Mouse (Mus musculus): ENCODE data around the gene 8030411F24Rik. TPM values are rescaled to one million over a fixed set of nuclear protein-coding genes. Genes with fewer than 3 reads are reported as not detected.

8030411F24Rik gene
- polyA plus RNA-seq (2012; rRNA removed; ENCODE audit: low replicate concordance): not detected in 2 replicates

DNA sequence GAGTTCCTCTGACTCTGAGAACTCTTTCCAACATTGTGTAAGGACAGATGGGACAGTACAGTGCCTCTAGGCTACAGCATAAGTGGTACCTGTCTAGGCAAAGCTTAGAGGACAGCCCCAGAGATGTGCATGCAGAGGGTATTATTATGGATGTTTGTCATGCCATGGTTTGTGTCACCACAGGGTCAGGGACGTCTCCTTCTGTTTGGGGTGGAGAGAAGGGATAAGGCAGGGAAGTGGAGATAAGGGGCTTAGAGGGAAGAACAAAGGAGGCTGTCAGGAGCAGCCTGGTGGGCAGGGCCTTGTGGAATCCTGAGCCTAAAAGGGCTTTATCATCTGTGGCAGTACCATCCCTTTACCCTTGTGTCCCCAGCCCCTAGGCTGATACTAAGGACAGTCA lies at the start of gene 8030411F24Rik:
TSS of gene 8030411F24Rik (plus strand) at position 301 of the 400 bp plus-strand sequence.

DNA sequence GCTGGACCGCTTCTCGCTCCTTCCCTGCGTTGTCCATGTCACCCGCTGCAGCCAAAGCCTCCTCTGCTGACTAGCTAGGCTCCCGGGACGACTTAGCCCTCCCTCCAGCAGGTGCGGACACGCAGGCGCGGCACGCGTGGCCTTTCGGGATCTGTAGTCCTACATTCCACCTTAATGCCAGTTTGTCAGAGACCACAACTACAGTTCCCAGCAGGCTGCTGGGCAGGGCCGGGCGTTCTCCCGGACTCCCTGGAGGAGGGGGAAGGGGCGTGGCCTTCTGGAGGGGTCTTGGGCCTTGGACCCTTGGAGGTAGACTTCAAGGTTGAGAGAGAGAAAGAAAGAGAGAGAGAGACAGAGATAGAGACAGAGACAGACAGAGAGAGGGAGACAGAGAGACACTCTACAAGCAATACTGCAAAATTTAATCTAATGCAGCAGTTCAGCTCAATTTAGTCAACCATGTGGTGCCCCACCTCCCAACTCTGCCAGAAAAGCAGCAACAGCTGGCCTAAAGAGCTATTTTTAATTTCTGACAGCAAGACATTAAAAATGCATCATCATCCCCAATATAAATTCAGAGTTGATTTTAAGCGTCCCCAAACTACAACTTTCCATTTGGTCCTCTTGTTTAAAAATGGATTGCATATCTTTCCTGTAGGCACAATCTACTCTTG lies 49.3 kb upstream of the 8030411F24Rik start, which contains the start of gene Napb:
TSS of gene Napb (minus strand) at position 141 of the 674 bp plus-strand sequence.

DNA sequence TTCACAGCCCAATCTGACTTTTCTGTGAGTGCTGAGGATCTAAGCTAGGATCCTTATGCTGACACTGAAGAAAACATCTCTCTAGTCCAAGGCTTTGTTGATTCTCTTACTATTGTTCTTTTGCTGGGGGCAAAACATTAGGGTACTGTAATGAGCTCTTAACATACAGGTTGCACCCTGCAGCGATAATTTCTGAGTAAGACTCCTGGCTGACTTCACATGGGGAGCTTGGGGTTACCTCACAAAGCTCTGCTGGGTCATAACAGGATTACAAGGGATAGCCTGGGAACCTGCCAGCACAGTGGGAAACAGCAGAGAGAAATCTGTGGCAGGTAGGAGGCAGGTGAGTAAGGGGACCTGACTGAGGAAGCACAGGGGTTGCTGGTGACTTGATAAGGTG lies 31.8 kb upstream of the 8030411F24Rik start, which contains the start of gene Cstl1:
TSS of gene Cstl1 (plus strand) at position 301 of the 400 bp plus-strand sequence.

DNA sequence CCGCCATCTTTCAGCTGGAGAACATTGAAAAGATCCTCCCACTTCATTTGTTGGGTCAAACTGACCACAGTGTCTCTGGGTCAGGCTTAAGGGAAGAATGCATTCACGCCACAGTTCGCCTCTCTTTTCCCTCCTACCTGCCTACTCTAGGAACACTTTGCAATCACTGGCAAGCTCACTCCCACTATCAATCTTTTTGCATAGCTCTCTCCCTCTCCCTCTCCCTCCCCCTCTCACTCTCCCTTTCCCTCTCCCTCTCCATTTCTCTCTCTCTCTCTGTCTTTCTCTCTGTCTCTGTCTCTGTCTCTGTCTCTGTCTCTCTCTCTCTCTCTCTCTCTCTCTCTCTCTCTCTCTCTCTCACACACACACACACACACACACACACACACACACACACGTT lies 10.4 kb upstream of the 8030411F24Rik start, which contains the start of gene Cst11:
TSS of gene Cst11 (minus strand) at position 101 of the 400 bp plus-strand sequence.

DNA sequence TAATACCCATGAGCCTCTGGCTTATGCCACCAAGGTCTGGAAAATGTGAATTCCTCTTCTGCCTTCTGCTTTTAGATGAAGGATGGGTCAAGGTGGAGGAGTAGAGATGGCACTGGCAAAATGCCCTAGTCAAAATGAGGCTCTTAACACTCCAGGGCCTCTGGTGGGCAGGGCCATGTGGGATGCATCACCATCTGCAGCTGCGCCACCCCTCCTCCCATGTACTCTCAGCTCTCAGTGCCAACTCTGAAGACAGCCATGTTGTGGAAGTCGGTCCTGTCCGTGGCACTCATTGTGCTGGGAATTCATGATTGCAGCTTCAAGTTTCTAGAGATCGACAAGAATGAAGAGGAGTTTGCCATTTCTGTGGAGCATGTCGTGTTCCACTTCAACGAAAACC lies 7.3 kb downstream of the 8030411F24Rik start, which contains the start of gene Cst12:
TSS of gene Cst12 (plus strand) at position 220 of the 400 bp plus-strand sequence.

DNA sequence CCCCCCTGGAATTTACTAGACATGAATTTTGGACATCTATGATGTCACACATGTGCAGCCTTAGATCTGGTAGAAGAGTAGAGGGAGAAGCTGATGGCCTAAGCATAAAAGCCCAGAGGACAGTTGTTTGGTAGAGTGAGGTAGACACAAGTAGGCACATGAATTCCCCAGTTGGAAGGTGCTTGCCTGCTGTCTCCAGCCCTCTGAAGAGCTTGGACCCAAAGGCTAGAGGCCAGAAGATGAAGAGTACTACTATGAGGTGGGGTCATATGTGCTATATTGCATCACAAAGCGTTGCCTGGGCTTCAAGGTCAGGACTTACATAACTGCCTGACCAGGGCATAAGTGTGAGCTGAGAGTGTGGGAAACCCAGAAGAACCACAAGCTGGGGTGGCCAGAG lies 16.7 kb downstream of the 8030411F24Rik start, which contains the start of gene Cst8:
TSS of gene Cst8 (plus strand) at position 301 of the 400 bp plus-strand sequence.

DNA sequence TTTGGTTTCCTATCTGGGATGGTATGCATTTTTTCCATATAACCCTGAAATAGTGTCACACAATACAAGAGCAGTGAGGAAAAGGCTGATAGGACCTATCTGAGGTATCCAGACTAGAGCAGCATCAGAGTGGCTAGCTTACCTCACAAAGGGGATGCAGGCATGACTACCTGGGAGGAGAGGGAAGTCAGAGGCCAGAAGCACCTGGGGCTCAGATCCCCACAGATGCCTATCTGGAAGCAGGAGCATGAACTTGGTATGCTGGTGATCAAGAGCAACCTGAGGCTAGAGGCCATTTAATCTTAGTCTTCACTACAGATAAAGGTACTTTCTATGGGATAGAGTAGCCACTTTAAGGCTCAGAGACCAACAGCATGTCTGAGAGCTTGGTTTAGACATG lies 38.1 kb downstream of the 8030411F24Rik start, which contains the start of gene Cst13:
TSS of gene Cst13 (plus strand) at position 173 of the 400 bp plus-strand sequence.

DNA sequence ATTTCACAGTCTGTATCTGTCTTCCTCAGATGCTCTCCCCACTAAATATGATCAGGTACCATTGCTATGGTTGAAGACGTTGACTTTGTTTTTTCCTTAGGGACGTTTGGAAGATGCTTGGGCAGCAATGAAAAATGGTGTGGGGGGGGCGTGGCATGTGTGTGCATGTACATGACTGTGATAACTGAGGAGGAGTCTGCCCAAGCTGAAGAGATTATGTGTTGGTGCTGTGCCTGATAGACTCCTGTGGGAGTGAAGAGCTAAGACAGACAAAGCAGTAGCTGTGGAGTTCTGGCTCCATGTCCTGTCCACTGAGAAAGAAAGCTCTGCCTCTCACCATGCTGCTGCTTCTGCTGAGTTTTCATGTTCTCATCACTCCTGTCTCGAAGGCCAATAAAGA lies 53.1 kb downstream of the 8030411F24Rik start, which contains the start of gene Cst9:
TSS of gene Cst9 (plus strand) at position 236 of the 400 bp plus-strand sequence.

Other genes with a start within 250 kb of the 8030411F24Rik start
- gene Nxt1, start 109.4 kb upstream of the 8030411F24Rik start, polyA plus RNA-seq (2012; rRNA removed; ENCODE audit: low replicate concordance): 6.1 and 8.4 TPM in 2 replicates
- gene Gzf1, start 101.0 kb upstream of the 8030411F24Rik start, polyA plus RNA-seq (2012; rRNA removed; ENCODE audit: low replicate concordance): 2.6 and 4.0 TPM in 2 replicates
- 0.06 and 0.07 TPM in 2 replicates for gene Napb, start 49.5 kb upstream of the 8030411F24Rik start, polyA plus RNA-seq (2012; rRNA removed; ENCODE audit: low replicate concordance)
- gene Cstl1, start 31.7 kb upstream of the 8030411F24Rik start, polyA plus RNA-seq (2012; rRNA removed; ENCODE audit: low replicate concordance): not detected in 2 replicates
- not detected in 2 replicates for gene Cst11, start 10.5 kb upstream of the 8030411F24Rik start, polyA plus RNA-seq (2012; rRNA removed; ENCODE audit: low replicate concordance)
- not detected in 2 replicates for gene Cst12, start 7.4 kb downstream of the 8030411F24Rik start, polyA plus RNA-seq (2012; rRNA removed; ENCODE audit: low replicate concordance)
- not detected in 2 replicates for gene Cst8, start 16.8 kb downstream of the 8030411F24Rik start, polyA plus RNA-seq (2012; rRNA removed; ENCODE audit: low replicate concordance)
- gene Cst13, start 38.1 kb downstream of the 8030411F24Rik start, polyA plus RNA-seq (2012; rRNA removed; ENCODE audit: low replicate concordance): not detected in 2 replicates
- not detected in 2 replicates for gene Cst9, start 53.1 kb downstream of the 8030411F24Rik start, polyA plus RNA-seq (2012; rRNA removed; ENCODE audit: low replicate concordance)
- not detected in 2 replicates for gene 9230104L09Rik, start 83.0 kb downstream of the 8030411F24Rik start, polyA plus RNA-seq (2012; rRNA removed; ENCODE audit: low replicate concordance)
- gene Cst3, start 93.7 kb downstream of the 8030411F24Rik start, polyA plus RNA-seq (2012; rRNA removed; ENCODE audit: low replicate concordance): 303 and 431 TPM in 2 replicates
- not detected in 2 replicates for gene Gm1330, start 221.2 kb downstream of the 8030411F24Rik start, polyA plus RNA-seq (2012; rRNA removed; ENCODE audit: low replicate concordance)
- not detected in 2 replicates for gene Gm10750, start 235.2 kb downstream of the 8030411F24Rik start, polyA plus RNA-seq (2012; rRNA removed; ENCODE audit: low replicate concordance)

Data from duodenum, adult 2 months (tissue).